Mouse (Mus musculus) kidney, adult 2 months (tissue): ENCODE measurements around the gene Fgd2.

Experiments used
- CTCF ChIP-seq: fragments of 200-500 bp; conservative IDR thresholded peaks from 2 replicates; pipeline ENCODE4 v1.5.1; 2011; ENCODE audit warnings: low read depth, mild to moderate bottlenecking, control low read depth, low read length, moderate library complexity, mixed read lengths; ENCODE audit not compliant: insufficient read depth, insufficient read length
- POLR2A ChIP-seq: fragments of 200-500 bp; IDR thresholded peaks from one replicate; pipeline ENCODE4 v1.6.1; 2011; ENCODE audit warnings: low read depth, low read length, control low read depth

DNA sequence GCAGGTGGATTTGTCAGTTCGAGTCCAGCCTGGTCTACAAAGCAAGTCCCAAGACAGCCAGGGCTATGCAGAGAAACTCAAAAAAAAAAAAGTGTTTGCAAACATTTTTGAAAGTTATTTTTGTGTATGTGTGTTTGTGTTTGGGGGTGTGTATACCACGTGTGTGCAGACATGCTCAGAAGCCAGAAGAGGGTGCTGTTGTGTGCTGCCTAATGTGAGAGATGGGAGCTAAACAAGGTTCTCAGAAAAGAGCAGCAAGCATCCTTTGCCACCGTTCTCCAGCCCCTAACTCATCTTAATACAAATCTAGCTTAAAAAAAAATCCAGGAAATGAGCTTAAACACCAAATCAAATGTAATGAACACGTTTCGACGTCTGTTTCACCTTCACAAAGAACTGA is 61.6 kb downstream of the Fgd2 start:
- peak; percentile 38 for TF ChIP-seq CTCF
- no peak for TF ChIP-seq POLR2A
